Mouse (Mus musculus): ENCODE results near the gene Skor1.

GRCm38 (mm10) chr9:63124512-63124911 is 24.2 kb downstream of the Skor1 start:
- TF ChIP-seq POLR2AphosphoS5 (IDR thresholded peaks at IDR 0.05; ENCODE audit: insufficient replicate concordance, low read depth, low read length) (no peak), GATA1 (IDR thresholded peaks at IDR 0.05; ENCODE audit: borderline replicate concordance, low read length) (no peak), CTCF (IDR thresholded peaks at IDR 0.05; ENCODE audit: low read depth, low read length) (no peak)
